Mouse (Mus musculus): ENCODE measurements at regions not wholly inside any gene's neighbourhood (a gene's known extent, or its start where the extent isn't known, plus 50 kb on each side); places are given as distances from the start of the nearest gene placed in this dataset.

DNA sequence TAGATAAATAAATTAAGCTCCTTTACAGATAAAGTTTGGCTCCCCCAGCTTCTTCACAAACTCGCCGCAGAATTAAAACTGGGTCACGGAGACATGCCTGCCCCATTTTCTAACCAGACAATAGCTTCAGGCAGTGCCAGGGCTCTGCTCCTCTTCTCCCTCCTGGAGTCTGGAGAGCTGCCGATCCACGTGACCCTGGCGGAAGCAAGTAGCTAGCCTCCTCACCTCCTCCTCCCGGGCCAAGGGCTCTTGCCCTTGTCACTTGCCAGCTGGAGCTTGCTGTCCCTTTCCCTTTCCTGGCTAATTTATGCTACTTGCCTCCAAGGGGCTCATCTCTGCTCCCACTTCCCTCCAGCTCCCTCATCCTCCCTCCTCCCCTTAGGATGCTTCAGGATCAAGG, 142.0 kb downstream of the Mis18a start:
- TF ChIP-seq CEBPB (IDR thresholded peaks at IDR 0.05; ENCODE audit: insufficient read depth, poor library complexity, severe bottlenecking) (no peak), POLR2AphosphoS2 (IDR thresholded peaks at IDR 0.05; ENCODE audit: insufficient read length, low read depth) (no peak), POLR2A (IDR thresholded peaks at IDR 0.05; ENCODE audit: insufficient read length, low read depth) (no peak), E2F4 (IDR thresholded peaks at IDR 0.05; ENCODE audit: insufficient read depth) (no peak), MYOD1 (IDR thresholded peaks at IDR 0.05; ENCODE audit: control insufficient read depth in 1 of 3, insufficient read length in 2 of 3, low read depth in 2 of 3) (no peak), MAX (IDR thresholded peaks at IDR 0.05; ENCODE audit: low read depth) (no peak)

All from myocyte (in vitro differentiated cells).